Mouse (Mus musculus): Measurements from ENCODE around the gene Arhgap25. TPM values are rescaled to one million over a fixed set of nuclear protein-coding genes. Genes with fewer than 3 reads are reported as not detected.

The Arhgap25 gene
- total and polyA plus RNA-seq, 3 experiments = 3.4 to 5.2 TPM; not detected in 1

- Histone ChIP-seq H3K9ac (ENCODE audit: control insufficient read depth, low read depth, low read length, poor library complexity, severe bottlenecking) (peak overlapping the region; percentile 65), H3K27ac (ENCODE audit: control insufficient read depth, low read depth, low read length) (peak overlapping the region; percentile 59), H3K4me3 (ENCODE audit: control insufficient read depth in 1 of 2, insufficient read depth in 1 of 2, low read depth in 2 of 2, low read length in 2 of 2) (peak overlapping the region; percentile 45 to 46), H3K9me3 (replicated peaks; ENCODE audit: insufficient read depth, low read length) (no peaks in the 10 kb centered on the region), H3K27me3 (ENCODE audit: control insufficient read depth in 1 of 2, insufficient read depth in 2 of 2, low read length in 2 of 2) (no peaks in the 10 kb centered on the region), H3K79me2 (ENCODE audit: control insufficient read depth, insufficient read depth, low read length, poor library complexity) (no peaks in the 10 kb centered on the region; the same call in 1 of the 2 replicates), H3K4me1 (ENCODE audit: control insufficient read depth in 1 of 2, insufficient read depth in 2 of 2, low read length in 2 of 2) (peaks cover 12 to 27% of the 10 kb centered on the region in 2 experiments), H3K36me3 (ENCODE audit: control insufficient read depth in 1 of 2, insufficient read depth in 2 of 2, low read length in 2 of 2) (peaks cover 0 to 27% of the 10 kb centered on the region in 2 experiments; a peak in 2 of 4 replicates)
- TF ChIP-seq POLR2A (IDR thresholded peaks at IDR 0.05; ENCODE audit: control insufficient read depth in 1 of 2, insufficient read depth in 1 of 2, low read depth in 1 of 2, low read length in 2 of 2, poor library complexity in 1 of 2) = 0 out of 4 replicates have a peak, but pooled peaks of 1 of the 2 experiments have one; percentile 8
- no peak for TF ChIP-seq KAT2A (conservative IDR thresholded peaks at IDR 0.05; ENCODE audit: low read depth, low read length)
- TF ChIP-seq ELF1 (IDR thresholded peaks at IDR 0.05; ENCODE audit: low read depth, low read length) = peak; percentile 19; the same call in 1 of the 2 replicates
- peak; percentile 55 for DNase-seq (ENCODE audit: low read depth, low spot score)
Observed at GRCm38 (mm10) chr6:87535651-87536050, 2.6 kb upstream of the Arhgap25 start.

DNA sequence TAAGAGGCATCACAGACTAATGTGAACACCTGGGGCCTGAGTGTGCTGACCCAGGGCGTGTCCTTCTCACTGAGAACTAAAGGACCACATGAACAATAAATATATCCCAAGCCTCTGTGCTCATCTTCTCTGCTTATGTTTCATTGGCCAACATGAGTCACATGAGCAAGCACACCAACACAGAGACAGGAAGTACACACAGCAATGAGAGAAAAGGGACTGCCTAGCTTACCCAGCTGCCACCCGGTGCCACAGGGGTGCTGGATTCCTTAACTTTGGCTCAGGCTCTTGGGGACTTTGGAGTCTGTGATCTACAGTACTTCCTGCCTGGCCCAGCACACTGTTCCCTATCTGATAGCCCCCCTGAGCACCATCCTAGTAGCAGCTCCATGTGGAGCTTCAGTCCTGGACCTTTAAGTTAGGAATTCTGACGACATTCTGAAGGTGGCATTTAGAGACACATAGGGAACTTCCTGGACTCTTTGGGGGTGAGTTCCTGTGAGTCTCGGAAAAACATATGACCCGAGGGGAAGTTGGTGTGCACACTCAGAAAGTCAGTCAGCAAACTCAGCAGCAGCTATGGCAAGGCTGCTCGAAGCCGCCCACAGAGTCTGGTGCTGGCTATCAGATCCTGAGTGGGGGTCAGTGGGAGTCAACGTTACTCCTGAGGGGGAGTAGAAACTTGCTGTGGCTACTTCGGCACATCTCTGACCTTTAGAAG is 2.0 kb upstream of the Arhgap25 start:
- H3K79me2 ChIP-seq (ENCODE audit: control insufficient read depth, insufficient read depth, low read length, poor library complexity) = no peaks in the 10 kb centered on the region; the same call in 1 of the 2 replicates
- H3K4me1 ChIP-seq (ENCODE audit: control insufficient read depth in 1 of 2, insufficient read depth in 2 of 2, low read length in 2 of 2) = peaks cover 11 to 25% of the 10 kb centered on the region in 2 experiments
- peak overlapping the region; percentile 45 to 46 for H3K4me3 ChIP-seq (ENCODE audit: control insufficient read depth in 1 of 2, insufficient read depth in 1 of 2, low read depth in 2 of 2, low read length in 2 of 2)
- peak overlapping the region; percentile 59 for H3K27ac ChIP-seq (ENCODE audit: control insufficient read depth, low read depth, low read length)
- H3K9me3 ChIP-seq (replicated peaks; ENCODE audit: insufficient read depth, low read length) = no peaks in the 10 kb centered on the region
- DNase-seq (ENCODE audit: low read depth, low spot score) = peak; percentile 86
- no peaks in the 10 kb centered on the region for H3K27me3 ChIP-seq (ENCODE audit: control insufficient read depth in 1 of 2, insufficient read depth in 2 of 2, low read length in 2 of 2)
- TF ChIP-seq USF1 (IDR thresholded peaks at IDR 0.05; ENCODE audit: low read depth, low read length) (peak; percentile 98), POLR2A (IDR thresholded peaks at IDR 0.05; ENCODE audit: control insufficient read depth in 1 of 2, insufficient read depth in 1 of 2, low read depth in 1 of 2, low read length in 2 of 2, poor library complexity in 1 of 2) (peak in 1 of 2 experiments; percentile 70; a peak in 2 of 4 replicates), MAX (IDR thresholded peaks at IDR 0.05; ENCODE audit: low read length) (peak; percentile 93), MAFK (IDR thresholded peaks at IDR 0.05; ENCODE audit: borderline replicate concordance, low read depth, low read length) (no peak), TBP (IDR thresholded peaks at IDR 0.05; ENCODE audit: low read depth, low read length) (peak; percentile 65), ZMIZ1 (IDR thresholded peaks at IDR 0.05; ENCODE audit: low read depth, low read length) (0 out of 2 replicates have a peak, but pooled peaks have one; percentile 40), MXI1 (IDR thresholded peaks at IDR 0.05; ENCODE audit: low read depth, low read length) (peak; percentile 57), TCF12 (IDR thresholded peaks at IDR 0.05; ENCODE audit: low read depth, low read length) (peak; percentile 17; the same call in 1 of the 2 replicates), ETS1 (IDR thresholded peaks at IDR 0.05; ENCODE audit: low read depth, low read length) (no peak), NELFE (IDR thresholded peaks at IDR 0.05; ENCODE audit: low read depth, low read length) (peak; percentile 55; the same call in 1 of the 2 replicates), EP300 (IDR thresholded peaks at IDR 0.05; ENCODE audit: low read depth in 1 of 2, low read length in 2 of 2) (no peak), HCFC1 (IDR thresholded peaks at IDR 0.05; ENCODE audit: low read depth, low read length) (peak; percentile 72), ZNF384 (IDR thresholded peaks at IDR 0.05; ENCODE audit: low read depth, low read length) (no peak), UBTF (IDR thresholded peaks at IDR 0.05; ENCODE audit: borderline replicate concordance, insufficient read depth, low read depth, low read length) (no peak), SIN3A (IDR thresholded peaks at IDR 0.05; ENCODE audit: low read length) (peak; percentile 77), ELF1 (IDR thresholded peaks at IDR 0.05; ENCODE audit: low read depth, low read length) (peak; percentile 91), USF2 (IDR thresholded peaks at IDR 0.05; ENCODE audit: borderline replicate concordance in 1 of 2, insufficient read depth in 1 of 2, low read depth in 1 of 2, low read length in 2 of 2) (peak; percentile 70 to 94)
- peaks cover 0 to 27% of the 10 kb centered on the region in 2 experiments; a peak in 2 of 4 replicates for H3K36me3 ChIP-seq (ENCODE audit: control insufficient read depth in 1 of 2, insufficient read depth in 2 of 2, low read length in 2 of 2)
- peak overlapping the region; percentile 65 for H3K9ac ChIP-seq (ENCODE audit: control insufficient read depth, low read depth, low read length, poor library complexity, severe bottlenecking)

Data from MEL (cell line).